Mouse (Mus musculus) hindbrain, embryonic 13.5 days (tissue): ENCODE data around the gene Ncor1. TPM values are rescaled to one million over a fixed set of nuclear protein-coding genes. Genes with fewer than 3 reads are reported as not detected.
A peak's percentile ranks its signal among the peaks of the same experiment; 100 is the strongest.
"Not testable (repeated sequence)": the region's sequence is repeated elsewhere in the genome, so short reads cannot be mapped to it uniquely, and the experiment has no call there.

ENCODE experiments used
- ATAC-seq: fragments of 200-750 bp; cut with Nextera tagmentation; 2 replicates; pipeline ENCODE4 v1.8.0; 2017; ENCODE audit warnings: moderate TSS enrichment; ENCODE audit not compliant: low FRiP score
- H3K27ac ChIP-seq: fragments of 300-500 bp; sonication (generic); 2 replicates; pipeline ENCODE4 v1.5.1; 2015; ENCODE audit warnings: inconsistent platforms, mild to moderate bottlenecking, moderate library complexity
- H3K27me3 ChIP-seq: fragments of 300-500 bp; sonication (generic); 2 replicates; pipeline ENCODE4 v1.6.1; 2015; ENCODE audit warnings: mild to moderate bottlenecking, inconsistent platforms
- H3K36me3 ChIP-seq: fragments of 300-500 bp; sonication (generic); 2 replicates; pipeline ENCODE4 v1.6.1; 2015; ENCODE audit warnings: mild to moderate bottlenecking, inconsistent platforms
- H3K4me1 ChIP-seq: fragments of 300-500 bp; sonication (generic); replicated peaks from 2 replicates; pipeline ENCODE4 v1.6.1; 2015; ENCODE audit warnings: inconsistent platforms
- H3K4me2 ChIP-seq: fragments of 300-500 bp; sonication (generic); 2 replicates; pipeline ENCODE4 v1.6.1; 2015; ENCODE audit warnings: inconsistent platforms, mild to moderate bottlenecking, moderate library complexity
- H3K4me3 ChIP-seq: fragments of 300-500 bp; sonication (generic); 2 replicates; pipeline ENCODE4 v1.5.1; 2015; ENCODE audit warnings: mild to moderate bottlenecking, inconsistent platforms
- H3K9ac ChIP-seq: fragments of 300-500 bp; sonication (generic); 2 replicates; pipeline ENCODE4 v1.6.1; 2015; ENCODE audit warnings: mild to moderate bottlenecking, inconsistent platforms
- H3K9me3 ChIP-seq: fragments of 300-500 bp; sonication (generic); 2 replicates; pipeline ENCODE4 v1.6.1; 2016; ENCODE audit warnings: inconsistent platforms
- WGBS: fragments of 180-500 bp; shearing (Covaris S2); methylation state at CpG from one replicate; pipeline ENCODE4 v1.1.7; 2015; 5-methylcytosine and 5-hydroxymethylcytosine counted together
- polyA plus RNA-seq: library from polyadenylated mRNA; unstranded; fragments of >200 nt; fragmentation: Nextera tagmentation; extraction: Ambion mirVana; gene quantifications from 2 replicates; pipeline ENCODE4 v1.2.1, GENCODE M21; 2015

Gene Ncor1
- polyA plus RNA-seq, 1 experiment from 2014 or later: 170 TPM

DNA sequence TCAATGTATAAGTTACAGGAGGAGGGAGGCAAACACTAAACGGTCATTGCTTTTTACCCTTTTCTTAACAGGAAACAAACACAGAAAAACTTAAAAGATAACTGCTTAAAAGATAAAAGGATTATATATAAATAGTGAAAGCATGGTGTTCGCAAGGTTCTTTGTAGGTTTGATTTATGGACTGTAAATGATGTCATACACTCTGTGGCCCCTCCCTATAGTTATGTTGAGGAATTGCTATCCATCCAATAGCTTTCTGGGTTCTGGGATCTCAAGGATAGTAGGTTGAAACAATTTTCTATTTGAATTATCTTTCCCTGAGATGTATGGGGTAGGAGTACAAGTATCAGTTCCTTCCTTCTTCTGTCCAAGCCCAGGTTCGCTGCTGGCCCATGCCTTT lies 138.2 kb downstream of the Ncor1 start:
- H3K36me3 ChIP-seq: peaks cover 83% of the 10 kb centered on the region
- no peaks in the 10 kb centered on the region for H3K4me1 ChIP-seq
- H3K4me2 ChIP-seq: no peak overlapping the region
- H3K27me3 ChIP-seq: no peaks in the 10 kb centered on the region
- no peak overlapping the region for H3K4me3 ChIP-seq
- WGBS: 89% methylated on average over 3 of the region's 3 CpGs
- H3K9me3 ChIP-seq: no peaks in the 10 kb centered on the region
- H3K9ac ChIP-seq: no peak overlapping the region
- ATAC-seq: no peak
- no peak overlapping the region for H3K27ac ChIP-seq

GRCm38 (mm10) chr11:62317746-62318145 lies 140.6 kb downstream of the Ncor1 start:
- Histone ChIP-seq H3K9me3 (no peaks in the 10 kb centered on the region), H3K36me3 (peaks cover 88% of the 10 kb centered on the region), H3K4me2 (no peak overlapping the region), H3K4me3 (no peak overlapping the region), H3K27me3 (no peaks in the 10 kb centered on the region), H3K27ac (no peak overlapping the region), H3K4me1 (no peaks in the 10 kb centered on the region), H3K9ac (no peak overlapping the region)
- no peak for ATAC-seq
- WGBS: 83% methylated on average over 11 of the region's 11 CpGs

DNA sequence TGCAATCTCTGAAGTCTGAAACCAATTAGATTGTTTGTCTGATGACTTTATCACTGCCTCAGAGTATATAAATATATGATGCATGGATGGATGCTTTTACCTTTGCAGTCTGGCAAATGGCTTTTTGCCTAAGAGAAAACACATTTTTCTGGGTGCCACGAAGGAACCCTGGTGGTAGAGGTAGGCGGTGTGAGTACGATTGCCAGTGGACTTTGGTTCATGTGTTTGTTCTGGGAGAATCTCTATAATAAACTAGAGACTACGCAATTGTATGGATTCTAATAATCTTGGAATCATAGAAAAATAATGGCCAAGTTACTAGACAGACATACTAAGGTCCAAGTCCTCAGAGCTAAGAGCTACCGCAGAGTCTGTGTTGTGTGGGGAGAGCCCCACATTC lies 143.4 kb downstream of the Ncor1 start:
- H3K4me2 ChIP-seq: no peak overlapping the region
- H3K27me3 ChIP-seq: no peaks in the 10 kb centered on the region
- no peaks in the 10 kb centered on the region for H3K9me3 ChIP-seq
- no peak overlapping the region for H3K27ac ChIP-seq
- H3K4me3 ChIP-seq: no peak overlapping the region
- H3K9ac ChIP-seq: no peak overlapping the region
- WGBS: 96% methylated on average over 5 of the region's 5 CpGs
- no peaks in the 10 kb centered on the region for H3K4me1 ChIP-seq
- peaks cover 89% of the 10 kb centered on the region for H3K36me3 ChIP-seq
- no peak for ATAC-seq

- Histone ChIP-seq H3K36me3 (peaks cover 76% of the 10 kb centered on the region), H3K9ac (no peak overlapping the region)
- ATAC-seq: no peak
These were observed 149.0 kb downstream of the Ncor1 start for GRCm38 (mm10) chr11:62309296-62309695.

DNA sequence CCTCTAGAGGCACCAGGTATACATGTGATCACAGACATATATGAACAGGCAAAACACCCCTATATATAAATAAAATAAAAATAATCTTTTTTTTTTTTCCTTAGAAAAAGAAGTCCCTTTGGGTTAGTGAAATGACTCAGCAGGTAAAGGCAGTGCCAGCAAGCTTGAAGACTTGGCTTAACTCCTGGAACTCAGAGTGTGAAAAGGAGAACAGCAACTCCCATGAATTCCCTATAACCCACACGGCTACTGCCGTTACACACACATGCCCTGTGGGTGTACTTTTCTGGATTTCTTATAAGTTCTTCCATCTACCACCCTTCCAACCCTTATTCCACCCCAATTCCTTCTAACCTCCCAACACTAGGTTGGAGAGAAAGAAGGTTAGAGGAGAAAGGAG lies 152.5 kb downstream of the Ncor1 start:
- 97% methylated on average over 2 of the region's 2 CpGs for WGBS
- H3K27me3 ChIP-seq: no peaks in the 10 kb centered on the region
- H3K4me3 ChIP-seq: no peak overlapping the region
- no peak overlapping the region for H3K4me2 ChIP-seq
- ATAC-seq: no peak
- H3K4me1 ChIP-seq: peaks cover 5% of the 10 kb centered on the region
- H3K9me3 ChIP-seq: no peaks in the 10 kb centered on the region
- peaks cover 47% of the 10 kb centered on the region for H3K36me3 ChIP-seq
- H3K9ac ChIP-seq: no peak overlapping the region
- no peak overlapping the region for H3K27ac ChIP-seq

More at GRCm38 (mm10) chr11:62309296-62309695, 149.0 kb downstream of the Ncor1 start:
- Histone ChIP-seq H3K4me1 (no peaks in the 10 kb centered on the region), H3K4me3 (no peak overlapping the region), H3K27me3 (no peaks in the 10 kb centered on the region), H3K9me3 (no peaks in the 10 kb centered on the region), H3K4me2 (no peak overlapping the region), H3K27ac (no peak overlapping the region)
- 95% methylated on average over 2 of the region's 2 CpGs for WGBS

DNA sequence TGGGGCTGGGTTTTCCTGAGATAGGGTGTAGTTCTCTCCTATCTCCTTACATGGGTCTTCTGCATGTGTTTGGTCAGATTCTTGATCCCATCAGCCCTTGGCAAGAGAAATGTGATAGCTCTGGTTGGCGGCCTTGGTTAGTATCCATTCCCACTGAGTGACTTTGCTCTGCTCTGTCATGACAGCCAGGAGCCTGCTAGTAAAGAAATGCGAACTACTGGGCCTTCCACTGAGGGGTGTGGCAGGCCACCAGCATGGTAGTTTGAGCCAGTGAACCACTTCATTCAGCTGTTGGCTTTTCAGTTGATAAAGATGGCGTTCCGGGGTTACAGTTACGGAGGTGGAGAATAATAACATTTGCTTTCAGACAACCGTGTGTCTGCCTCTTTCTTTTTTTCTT lies 159.5 kb downstream of the Ncor1 start:
- no peak for ATAC-seq
- WGBS: 86% methylated on average over 6 of the region's 6 CpGs
- no peak overlapping the region for H3K27ac ChIP-seq
- no peaks in the 10 kb centered on the region for H3K27me3 ChIP-seq
- H3K4me2 ChIP-seq: no peak overlapping the region
- H3K4me1 ChIP-seq: peaks cover 5% of the 10 kb centered on the region
- peaks cover 49% of the 10 kb centered on the region for H3K36me3 ChIP-seq
- H3K9ac ChIP-seq: no peak overlapping the region
- H3K9me3 ChIP-seq: no peaks in the 10 kb centered on the region
- H3K4me3 ChIP-seq: no peak overlapping the region

DNA sequence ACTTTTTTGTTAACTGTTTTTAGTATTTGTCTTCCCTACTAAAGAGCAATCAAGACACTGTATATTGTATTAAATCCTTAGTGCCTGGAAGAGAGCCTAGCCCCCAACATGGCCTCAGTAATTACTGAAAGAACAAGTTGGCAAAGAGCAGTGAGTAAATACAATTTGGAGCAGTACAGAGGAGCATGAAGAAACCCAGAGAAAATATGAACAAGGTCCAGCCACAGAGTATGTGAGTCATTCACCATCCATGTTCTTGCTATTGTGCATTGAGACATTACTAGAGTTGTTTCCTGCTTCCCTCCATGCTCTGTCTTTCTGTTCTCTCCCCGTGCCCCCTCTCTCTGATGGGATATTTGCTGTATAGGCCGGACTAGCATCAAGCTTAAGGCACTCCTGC lies 164.2 kb downstream of the Ncor1 start:
- Histone ChIP-seq H3K4me2 (no peak overlapping the region), H3K4me3 (no peak overlapping the region), H3K36me3 (peaks cover 79% of the 10 kb centered on the region), H3K27me3 (no peaks in the 10 kb centered on the region), H3K9me3 (no peaks in the 10 kb centered on the region), H3K27ac (no peak overlapping the region), H3K4me1 (no peaks in the 10 kb centered on the region), H3K9ac (no peak overlapping the region)
- no peak for ATAC-seq
- WGBS: 85% methylated on average over 2 of the region's 2 CpGs

DNA sequence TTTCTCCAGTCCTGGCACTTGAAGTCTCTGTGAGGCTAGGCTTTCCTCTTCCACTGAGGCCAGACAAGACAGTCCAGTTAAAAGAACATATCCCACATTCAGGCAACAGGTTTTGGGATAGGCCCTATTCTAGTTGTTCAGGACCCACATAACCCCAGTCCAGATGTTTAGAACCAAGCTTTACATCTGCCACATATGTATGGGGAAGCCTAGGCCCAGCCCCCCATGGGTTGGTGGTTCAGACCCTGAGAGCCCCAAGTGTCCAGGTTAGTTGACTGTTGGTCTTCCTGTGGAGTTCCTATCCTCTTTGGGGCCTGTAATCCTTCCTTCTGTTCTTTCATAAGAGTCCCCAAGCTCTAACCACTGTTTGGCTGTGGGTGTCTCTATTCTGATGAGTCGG lies 170.6 kb downstream of the Ncor1 start:
- Histone ChIP-seq H3K27me3 (no peaks in the 10 kb centered on the region), H3K36me3 (peaks cover 84% of the 10 kb centered on the region), H3K4me2 (no peak overlapping the region), H3K27ac (no peak overlapping the region), H3K9ac (no peak overlapping the region), H3K4me1 (peaks cover 5% of the 10 kb centered on the region), H3K9me3 (no peaks in the 10 kb centered on the region), H3K4me3 (no peak overlapping the region)
- 96% methylated on average over 1 of the region's 1 CpGs for WGBS
- ATAC-seq: no peak

DNA sequence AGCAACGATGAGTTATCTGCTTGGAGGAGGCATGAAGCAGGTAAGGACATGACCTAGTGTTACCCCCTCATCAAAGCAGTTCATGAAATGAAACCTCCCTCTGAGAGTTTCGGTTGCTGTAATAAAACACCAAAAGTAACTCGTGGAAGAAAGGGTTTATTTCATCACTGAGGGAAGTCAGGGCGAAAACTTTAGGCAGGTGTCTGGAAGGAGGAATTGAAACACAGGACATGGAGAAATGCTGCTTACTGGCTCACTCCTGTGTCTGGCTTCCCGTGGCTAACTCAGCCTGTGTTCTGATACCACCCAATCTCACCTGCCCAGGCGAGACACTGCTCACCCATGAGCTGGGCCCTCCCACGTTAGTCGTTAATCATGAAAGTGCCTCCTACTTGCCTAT lies 173.3 kb downstream of the Ncor1 start:
- ATAC-seq: no peak
- H3K4me2 ChIP-seq: no peak overlapping the region
- H3K27ac ChIP-seq: no peak overlapping the region
- 92% methylated on average over 8 of the region's 8 CpGs for WGBS
- no peak overlapping the region for H3K4me3 ChIP-seq
- no peaks in the 10 kb centered on the region for H3K27me3 ChIP-seq
- peaks cover 63% of the 10 kb centered on the region for H3K36me3 ChIP-seq
- H3K9me3 ChIP-seq: no peaks in the 10 kb centered on the region
- H3K9ac ChIP-seq: no peak overlapping the region
- H3K4me1 ChIP-seq: peaks cover 14% of the 10 kb centered on the region

GRCm38 (mm10) chr11:62284020-62284419 lies 174.3 kb downstream of the Ncor1 start:
- ATAC-seq, H3K4me2 ChIP-seq, H3K9me3 ChIP-seq, H3K27me3 ChIP-seq, H3K4me3 ChIP-seq, H3K9ac ChIP-seq, H3K27ac ChIP-seq: not testable (repeated sequence)
- peaks cover 14% of the 10 kb centered on the region for H3K4me1 ChIP-seq
- peaks cover 53% of the 10 kb centered on the region for H3K36me3 ChIP-seq
- whole genome bisulfite sequencing: 82% methylated on average over 3 of the region's 3 CpGs

DNA sequence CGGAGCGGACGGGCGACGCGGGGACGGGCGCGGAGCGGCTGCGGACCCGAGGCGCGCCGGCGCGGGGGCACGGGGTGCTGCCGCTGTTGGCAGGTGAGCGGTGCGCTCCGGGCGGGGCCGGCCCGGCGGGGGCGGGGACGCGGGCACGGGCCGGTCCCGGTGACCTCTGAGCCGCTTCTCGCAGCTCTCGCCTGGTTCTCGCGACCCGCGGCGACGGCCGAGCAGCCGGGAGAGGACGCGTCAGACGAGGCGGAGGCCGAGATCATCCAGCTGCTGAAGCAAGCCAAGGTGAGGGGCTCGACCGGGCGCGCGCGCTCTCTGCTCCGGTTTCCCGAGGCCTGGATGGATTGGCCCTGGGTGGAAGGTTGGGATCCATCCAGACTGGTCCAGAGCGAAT lies 176.7 kb downstream of the Ncor1 start:
- WGBS: 0% methylated on average over 18 of the region's 57 CpGs
- H3K9me3 ChIP-seq: no peaks in the 10 kb centered on the region
- peak overlapping the region; percentile 89 for H3K9ac ChIP-seq
- peaks cover 14% of the 10 kb centered on the region for H3K4me1 ChIP-seq
- no peaks in the 10 kb centered on the region for H3K27me3 ChIP-seq
- peaks cover 32% of the 10 kb centered on the region for H3K36me3 ChIP-seq
- peak overlapping the region; percentile 94 for H3K4me3 ChIP-seq
- H3K4me2 ChIP-seq: peak overlapping the region; percentile 72
- H3K27ac ChIP-seq: peak overlapping the region; percentile 93
- ATAC-seq: peak; percentile 81

DNA sequence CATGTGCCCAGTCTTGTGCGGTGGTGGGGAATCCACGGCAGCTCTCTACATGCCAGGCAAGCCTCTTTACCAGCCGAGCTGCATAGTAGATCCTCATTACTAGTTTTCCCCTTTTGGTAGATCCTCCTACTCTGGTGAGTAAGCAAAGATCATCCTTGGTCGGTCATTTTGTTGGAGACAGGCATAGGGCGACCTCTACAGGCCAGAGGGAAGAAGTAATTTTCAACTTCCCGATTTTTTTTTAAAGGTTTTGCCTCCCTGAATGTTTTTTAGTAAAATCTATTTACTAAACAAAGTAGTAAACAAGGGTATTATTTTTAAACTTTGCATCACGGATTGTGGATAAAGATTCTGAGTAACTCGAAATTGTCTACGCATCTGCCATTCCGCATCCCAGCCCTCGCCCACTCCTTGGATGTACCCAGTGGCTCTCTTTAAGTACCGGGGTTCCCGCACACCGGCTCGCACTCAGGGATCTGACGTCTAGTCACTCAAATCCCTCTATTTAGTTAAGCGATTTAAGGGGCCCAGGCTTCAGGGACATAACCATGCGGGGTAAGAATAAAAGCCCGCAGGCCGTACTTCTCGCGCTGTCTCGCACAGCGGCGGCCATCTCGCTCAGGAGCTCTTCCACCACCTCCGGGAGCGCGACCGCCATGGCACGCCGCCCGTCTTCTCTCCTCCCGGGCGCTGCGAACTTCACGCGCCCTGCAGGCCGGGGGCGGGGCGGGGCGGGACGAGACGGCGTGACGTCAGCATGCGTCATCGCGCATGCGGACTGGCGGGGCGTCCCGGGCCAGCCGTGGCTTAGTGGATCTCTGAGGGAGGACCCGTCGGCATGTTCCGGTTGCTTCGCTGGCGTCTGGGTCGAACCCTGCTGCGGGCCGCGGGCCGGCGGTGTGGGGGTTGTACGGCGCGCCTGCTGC lies 177.4 kb downstream of the Ncor1 start, which contains the start of the genes Zswim7 and Ttc19:
Gene Zswim7, minus strand, starts transcription at position 701 of the 926 bp plus-strand sequence.
Gene Ttc19, plus strand, starts transcription at position 799 of the 926 bp plus-strand sequence.
- peak within 1 kb of the TSS; percentile 89 for H3K9ac ChIP-seq

DNA sequence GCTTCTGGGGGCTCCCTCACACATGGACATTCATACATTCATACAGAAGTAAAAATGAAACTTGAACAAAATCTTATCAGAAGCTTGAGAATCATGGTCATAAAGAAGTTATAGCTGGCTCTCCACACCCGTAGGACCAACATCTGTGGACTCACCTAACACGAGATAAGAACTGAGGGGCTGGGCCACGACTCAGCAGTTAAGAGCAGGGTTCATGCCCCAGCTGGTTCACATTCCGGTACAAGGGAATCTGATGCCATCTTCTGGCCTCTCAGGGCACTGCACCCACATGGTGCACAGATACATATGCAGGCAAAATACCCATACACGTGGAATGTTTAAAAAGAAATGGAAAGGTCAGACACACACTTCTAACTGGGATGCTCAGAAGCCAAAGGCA lies 180.3 kb downstream of the Ncor1 start:
- Histone ChIP-seq H3K27ac (no peak overlapping the region), H3K9me3 (no peaks in the 10 kb centered on the region), H3K9ac (no peak overlapping the region), H3K4me2 (no peak overlapping the region), H3K4me1 (peaks cover 10% of the 10 kb centered on the region), H3K36me3 (peaks cover under 1% of the 10 kb centered on the region), H3K4me3 (no peak overlapping the region), H3K27me3 (no peaks in the 10 kb centered on the region)
- WGBS: 22% methylated on average over 5 of the region's 5 CpGs
- ATAC-seq: no peak

More for the DNA sequence above, 177.4 kb downstream of the Ncor1 start, which contains the start of the genes Zswim7 and Ttc19:
- Histone ChIP-seq H3K36me3 (peaks cover 25% of the 10 kb centered on the region), H3K9me3 (no peaks in the 10 kb centered on the region), H3K27ac (peak within 1 kb of the TSS; percentile 93), H3K27me3 (no peaks in the 10 kb centered on the region), H3K4me3 (peak within 1 kb of the TSS; percentile 94), H3K4me1 (peaks cover 14% of the 10 kb centered on the region), H3K4me2 (peak within 1 kb of the TSS; percentile 72)
- WGBS: under 1% methylated on average over 61 of the region's 68 CpGs
- ATAC-seq: peak; percentile 97
